Mouse (Mus musculus): ENCODE measurements around the gene Dlg2. TPM values are rescaled to one million over a fixed set of nuclear protein-coding genes. Genes with fewer than 3 reads are reported as not detected.
A peak's percentile ranks its signal among the peaks of the same experiment; 100 is the strongest.

The Dlg2 gene
- 0.68 TPM in 1 of 2 replicates, not detected in the other for total RNA-seq (2014; fragmentation: Nextera tagmentation)
- total RNA-seq (2017): 0.35 and 0.49 TPM in 2 replicates
- not detected in 2 replicates for polyA plus RNA-seq (2012)

DNA sequence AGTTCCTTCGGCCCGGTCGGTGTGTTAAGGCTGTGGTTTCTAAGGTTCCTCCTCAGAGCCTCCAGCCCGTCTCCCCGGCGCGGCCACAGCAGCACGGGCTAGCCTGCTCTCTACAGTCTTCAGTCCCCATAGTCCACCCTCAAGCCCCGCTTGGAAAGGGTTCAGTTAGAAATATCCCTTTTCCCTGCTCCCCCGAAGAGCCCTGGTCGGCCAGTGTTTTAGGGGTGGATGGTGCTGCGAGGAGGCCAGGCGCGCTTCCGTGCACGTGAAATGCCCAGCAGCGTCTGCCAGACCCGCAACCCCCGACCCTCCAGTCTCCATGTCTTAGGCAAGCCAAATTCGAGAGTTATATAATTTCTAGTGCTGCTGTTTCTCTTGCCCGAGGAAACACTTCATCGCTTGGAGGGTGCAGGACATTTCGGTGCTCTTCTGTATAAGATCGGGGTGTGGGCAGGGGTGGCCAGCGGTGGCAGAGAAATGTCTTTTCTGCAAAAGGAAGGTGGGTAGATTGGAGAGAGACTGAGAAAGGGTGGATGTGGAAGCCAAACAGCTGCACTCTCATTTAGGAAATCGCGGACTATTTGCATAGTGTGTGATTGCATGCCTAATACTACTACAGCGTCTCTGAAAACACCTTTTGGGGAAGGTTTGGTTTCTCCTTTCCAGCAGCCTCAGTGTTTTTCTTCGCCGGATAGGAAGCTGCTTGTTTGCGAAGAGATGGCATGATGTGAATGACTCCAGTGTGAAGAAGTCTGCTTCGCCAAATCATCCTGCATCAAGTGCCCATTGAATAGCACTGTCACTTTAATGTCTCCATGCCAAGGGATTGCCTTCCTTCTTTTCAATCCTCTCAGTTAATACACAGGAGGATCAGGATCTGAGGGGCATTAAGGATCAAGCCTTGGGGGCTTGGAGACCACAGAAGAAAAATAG lies at the start of gene Dlg2:
Dlg2 (plus strand) TSS at position 360 of the 933 bp plus-strand sequence.
- Histone ChIP-seq H3K9me3 (replicated peaks) (no peaks in the 10 kb centered on the region), H3K4me1 (ENCODE audit: insufficient read depth, low read depth, low read length) (peaks cover 24% of the 10 kb centered on the region), H3K4me3 (ENCODE audit: low read depth, low read length) (peak within 1 kb of the TSS; percentile 78), H3K27me3 (ENCODE audit: insufficient read depth, low read length) (peaks cover 4% of the 10 kb centered on the region; the same call in 1 of the 2 replicates), H3K36me3 (replicated peaks) (peaks cover 14% of the 10 kb centered on the region)
- ATAC-seq (ENCODE audit: extremely low read depth, insufficient number of reproducible peaks, low FRiP score, poor library complexity, severe bottlenecking) (0 out of 2 replicates have a peak, but pooled peaks have one; percentile 4), DNase-seq (ENCODE audit: low spot score) (no peak)
- TF ChIP-seq TAL1 (conservative IDR thresholded peaks at IDR 0.05; ENCODE audit: low read depth, low read length) (no peak), POLR2AphosphoS5 (IDR thresholded peaks at IDR 0.05; ENCODE audit: insufficient replicate concordance, low read depth, low read length) (no peak), GATA1 (IDR thresholded peaks at IDR 0.05; ENCODE audit: borderline replicate concordance, low read length) (no peak), CTCF (IDR thresholded peaks at IDR 0.05; ENCODE audit: low read depth, low read length) (no peak), GATA2 (IDR thresholded peaks at IDR 0.05; ENCODE audit: borderline replicate concordance, low read depth, low read length) (no peak)

DNA sequence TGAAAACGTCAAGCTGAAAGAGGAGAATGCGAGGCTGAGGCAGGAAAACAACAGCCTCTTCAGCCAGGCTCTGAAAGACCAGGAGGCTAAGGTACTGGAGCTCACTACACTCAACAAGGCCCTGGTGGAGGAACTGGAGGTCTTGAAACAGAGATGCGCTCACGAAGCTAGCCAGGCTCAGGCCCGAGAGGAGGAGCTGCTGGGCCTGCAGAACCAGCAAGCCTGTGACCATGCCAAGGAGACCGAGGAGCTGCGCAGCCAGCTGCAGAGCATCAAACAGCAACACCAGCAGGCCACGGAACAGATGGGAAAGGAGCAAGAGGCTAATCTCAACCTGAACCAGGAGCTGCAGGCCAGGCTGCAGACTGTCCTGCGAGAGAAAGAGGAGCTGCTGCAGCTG lies 49.5 kb upstream of the Dlg2 start:
- H3K36me3 ChIP-seq (replicated peaks): no peaks in the 10 kb centered on the region
- H3K9me3 ChIP-seq (replicated peaks): no peaks in the 10 kb centered on the region

DNA sequence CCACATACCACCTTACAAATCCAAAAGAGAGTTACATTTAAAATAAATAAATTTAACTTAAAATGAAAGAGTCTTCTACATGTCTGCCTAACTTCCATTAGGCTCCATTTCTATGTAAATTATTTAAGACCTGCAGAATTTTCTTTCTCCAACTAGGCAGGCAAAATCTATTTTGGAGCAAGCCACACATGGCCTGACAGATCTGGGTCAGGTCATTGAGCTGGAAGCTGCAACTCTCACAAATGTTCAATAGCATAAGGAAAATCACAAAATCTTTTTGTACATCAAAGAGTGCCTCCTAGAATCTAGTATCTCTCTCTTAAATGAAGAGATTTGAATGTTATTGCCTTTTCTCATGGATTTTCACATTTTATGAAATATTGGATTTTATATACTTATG lies 44.3 kb upstream of the Dlg2 start:
- DNase-seq (ENCODE audit: low spot score) (no peak), ATAC-seq (ENCODE audit: extremely low read depth, insufficient number of reproducible peaks, low FRiP score, poor library complexity, severe bottlenecking) (no peak)
- Histone ChIP-seq H3K4me3 (ENCODE audit: low read depth, low read length) (no peak overlapping the region), H3K4me1 (ENCODE audit: insufficient read depth, low read depth, low read length) (no peaks in the 10 kb centered on the region), H3K9me3 (replicated peaks) (no peaks in the 10 kb centered on the region), H3K27me3 (ENCODE audit: insufficient read depth, low read length) (peaks cover 21% of the 10 kb centered on the region), H3K36me3 (replicated peaks) (no peaks in the 10 kb centered on the region)
- TF ChIP-seq GATA2 (IDR thresholded peaks at IDR 0.05; ENCODE audit: borderline replicate concordance, low read depth, low read length) (no peak), CTCF (IDR thresholded peaks at IDR 0.05; ENCODE audit: low read depth, low read length) (no peak), TAL1 (conservative IDR thresholded peaks at IDR 0.05; ENCODE audit: low read depth, low read length) (no peak), GATA1 (IDR thresholded peaks at IDR 0.05; ENCODE audit: borderline replicate concordance, low read length) (no peak), POLR2AphosphoS5 (IDR thresholded peaks at IDR 0.05; ENCODE audit: insufficient replicate concordance, low read depth, low read length) (no peak)

More for the DNA sequence above, 49.5 kb upstream of the Dlg2 start:
- peaks cover 26% of the 10 kb centered on the region for H3K27me3 ChIP-seq (ENCODE audit: insufficient read depth, low read length)
- TF ChIP-seq POLR2AphosphoS5 (IDR thresholded peaks at IDR 0.05; ENCODE audit: insufficient replicate concordance, low read depth, low read length) (no peak), TAL1 (conservative IDR thresholded peaks at IDR 0.05; ENCODE audit: low read depth, low read length) (no peak), CTCF (IDR thresholded peaks at IDR 0.05; ENCODE audit: low read depth, low read length) (no peak), GATA2 (IDR thresholded peaks at IDR 0.05; ENCODE audit: borderline replicate concordance, low read depth, low read length) (no peak), GATA1 (IDR thresholded peaks at IDR 0.05; ENCODE audit: borderline replicate concordance, low read length) (no peak)
- DNase-seq (ENCODE audit: low spot score): no peak
- no peak overlapping the region for H3K4me3 ChIP-seq (ENCODE audit: low read depth, low read length)
- ATAC-seq (ENCODE audit: extremely low read depth, insufficient number of reproducible peaks, low FRiP score, poor library complexity, severe bottlenecking): no peak
- H3K4me1 ChIP-seq (ENCODE audit: insufficient read depth, low read depth, low read length): no peaks in the 10 kb centered on the region

DNA sequence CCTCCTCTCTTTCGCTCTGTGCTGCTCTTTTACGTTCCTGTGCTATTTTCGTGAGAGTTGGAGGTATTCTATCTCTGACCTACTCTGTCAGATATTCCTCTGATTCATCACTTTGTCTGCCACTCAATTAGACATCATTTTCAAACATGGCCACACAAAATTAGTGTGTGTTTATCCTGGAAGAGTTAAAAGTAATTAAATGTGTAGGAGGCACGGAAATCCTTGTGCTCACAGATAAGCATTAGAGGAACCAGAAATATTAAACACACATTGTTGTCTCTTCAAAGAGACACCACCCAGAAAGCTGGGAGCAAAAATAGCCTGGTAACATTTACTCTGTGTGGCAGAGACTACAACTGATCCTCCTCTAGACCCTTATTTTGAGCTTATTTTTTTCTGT lies 36.4 kb upstream of the Dlg2 start:
- H3K4me3 ChIP-seq (ENCODE audit: low read depth, low read length): no peak overlapping the region
- peaks cover 12% of the 10 kb centered on the region for H3K36me3 ChIP-seq (replicated peaks)
- TF ChIP-seq GATA2 (IDR thresholded peaks at IDR 0.05; ENCODE audit: borderline replicate concordance, low read depth, low read length): no peak
- TF ChIP-seq GATA1 (IDR thresholded peaks at IDR 0.05; ENCODE audit: borderline replicate concordance, low read length): no peak
- TF ChIP-seq POLR2AphosphoS5 (IDR thresholded peaks at IDR 0.05; ENCODE audit: insufficient replicate concordance, low read depth, low read length): no peak
- TF ChIP-seq CTCF (IDR thresholded peaks at IDR 0.05; ENCODE audit: low read depth, low read length): no peak
- TF ChIP-seq TAL1 (conservative IDR thresholded peaks at IDR 0.05; ENCODE audit: low read depth, low read length): no peak
- H3K4me1 ChIP-seq (ENCODE audit: insufficient read depth, low read depth, low read length): peaks cover 4% of the 10 kb centered on the region; the same call in 1 of the 2 replicates
- H3K9me3 ChIP-seq (replicated peaks): no peaks in the 10 kb centered on the region
- H3K27me3 ChIP-seq (ENCODE audit: insufficient read depth, low read length): peaks cover 8% of the 10 kb centered on the region; the same call in 1 of the 2 replicates
- no peak for DNase-seq (ENCODE audit: low spot score)
- ATAC-seq (ENCODE audit: extremely low read depth, insufficient number of reproducible peaks, low FRiP score, poor library complexity, severe bottlenecking): no peak

DNA sequence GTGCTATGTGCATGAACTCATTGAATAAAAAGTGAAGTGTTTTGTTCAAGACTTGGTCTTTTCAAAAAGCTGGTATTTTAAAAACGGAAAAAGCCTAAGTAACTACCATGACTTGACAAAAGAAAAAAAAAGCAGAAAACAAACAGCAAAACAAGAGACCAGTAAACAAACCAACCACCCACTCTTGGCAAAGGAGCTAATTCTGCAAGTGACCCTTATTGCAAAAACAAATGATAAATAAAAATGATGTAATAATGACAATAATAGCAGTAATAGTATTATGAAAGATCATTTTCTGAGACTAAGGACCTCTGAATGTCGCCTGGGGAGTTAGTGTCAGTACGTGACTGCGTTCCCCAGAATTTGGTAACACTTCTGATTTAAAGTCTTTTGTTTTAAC lies 34.4 kb upstream of the Dlg2 start:
- ATAC-seq (ENCODE audit: extremely low read depth, insufficient number of reproducible peaks, low FRiP score, poor library complexity, severe bottlenecking) (no peak), DNase-seq (ENCODE audit: low spot score) (no peak)
- H3K9me3 ChIP-seq (replicated peaks): no peaks in the 10 kb centered on the region
- H3K4me3 ChIP-seq (ENCODE audit: low read depth, low read length): peak overlapping the region; percentile 99
- peaks cover 14% of the 10 kb centered on the region for H3K36me3 ChIP-seq (replicated peaks)
- peaks cover 7% of the 10 kb centered on the region; the same call in 1 of the 2 replicates for H3K27me3 ChIP-seq (ENCODE audit: insufficient read depth, low read length)
- H3K4me1 ChIP-seq (ENCODE audit: insufficient read depth, low read depth, low read length): peaks cover 4% of the 10 kb centered on the region; the same call in 1 of the 2 replicates
- TF ChIP-seq GATA2 (IDR thresholded peaks at IDR 0.05; ENCODE audit: borderline replicate concordance, low read depth, low read length): no peak
- no peak for TF ChIP-seq TAL1 (conservative IDR thresholded peaks at IDR 0.05; ENCODE audit: low read depth, low read length)
- no peak for TF ChIP-seq CTCF (IDR thresholded peaks at IDR 0.05; ENCODE audit: low read depth, low read length)
- TF ChIP-seq GATA1 (IDR thresholded peaks at IDR 0.05; ENCODE audit: borderline replicate concordance, low read length): no peak
- TF ChIP-seq POLR2AphosphoS5 (IDR thresholded peaks at IDR 0.05; ENCODE audit: insufficient replicate concordance, low read depth, low read length): no peak

All from G1E (cell line).